Mouse (Mus musculus) stomach, embryonic 14.5 days (tissue): ENCODE measurements around the gene Orm1. TPM values are rescaled to one million over a fixed set of nuclear protein-coding genes. Genes with fewer than 3 reads are reported as not detected.

Experiments used
- polyA plus RNA-seq: library from polyadenylated mRNA; unstranded; fragments of >200 nt; fragmentation: Nextera tagmentation; extraction: Ambion mirVana; gene quantifications from 2 replicates; pipeline ENCODE4 v1.2.1, GENCODE M21; 2014

Gene Orm1
- polyA plus RNA-seq, 1 experiment from 2014 or later = not detected

Other genes with a start within 250 kb of the Orm1 start
- gene Ambp, start 189.8 kb upstream of the Orm1 start, polyA plus RNA-seq = 33.0 and 54.6 TPM in 2 replicates
- gene Kif12, start 172.4 kb upstream of the Orm1 start, polyA plus RNA-seq = 19.8 and 22.8 TPM in 2 replicates
- gene Col27a1, start 130.6 kb upstream of the Orm1 start, polyA plus RNA-seq = 23.6 and 24.8 TPM in 2 replicates
- gene Orm3, start 11.6 kb downstream of the Orm1 start, polyA plus RNA-seq = not detected in 2 replicates
- not detected in 2 replicates for gene Orm2, start 17.9 kb downstream of the Orm1 start, polyA plus RNA-seq
- 6.9 and 7.0 TPM in 2 replicates for gene Akna, start 58.8 kb downstream of the Orm1 start, polyA plus RNA-seq
- gene Whrn, start 151.4 kb downstream of the Orm1 start, polyA plus RNA-seq = 4.6 and 6.0 TPM in 2 replicates
- gene Atp6v1g1, start 200.2 kb downstream of the Orm1 start, polyA plus RNA-seq = 267 and 268 TPM in 2 replicates
- 4.9 and 7.0 TPM in 2 replicates for gene Tmem268, start 214.2 kb downstream of the Orm1 start, polyA plus RNA-seq